ENCODE assay signal across 19 mouse cellular contexts in the genomic region with DNA sequence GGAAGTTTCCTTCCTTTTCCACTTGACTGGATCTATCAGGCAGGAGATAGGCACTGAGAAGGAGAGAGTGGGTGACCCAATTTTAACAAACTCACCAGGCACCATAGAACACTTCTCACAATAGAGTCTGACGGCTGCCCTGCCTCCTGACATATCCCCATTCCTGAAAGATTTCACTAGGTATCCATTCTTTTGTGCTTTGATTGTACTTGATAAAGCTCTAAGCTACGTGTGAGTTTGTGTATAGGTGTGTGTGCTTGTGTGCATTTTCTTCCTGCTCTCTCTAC.
"Had no signal": no experiment of that assay in that cellular context is flagged by ENCODE, and none has a peak within 500 bp of the region (broad histone marks: within the 10 kb centered on the region; RNA-seq: fewer than 3 reads in every experiment).

No protein-coding gene starts in this region.

- H3K4me1 ChIP-seq: limb, embryonic 13.5 days; liver, embryonic 12.5 days; liver, embryonic 15.5 days; lung, embryonic 15.5 days; megakaryocyte, embryonic 14.5 days had no signal

- DNase-seq: kidney, adult 9 months; kidney, postnatal 14 days; kidney, postnatal 4 days; liver; lung, adult 18-20 months; lung, postnatal 10 days; lung, postnatal 36 days; right cerebral cortex, postnatal 4 days; thymus, adult 2 months; thymus, postnatal 14 days; thymus, postnatal 4 days had no signal

- H3K4me2 ChIP-seq: limb, embryonic 13.5 days; liver, embryonic 12.5 days; liver, embryonic 15.5 days; lung, embryonic 15.5 days; midbrain, embryonic 11.5 days had no signal

- H3K27me3 ChIP-seq: limb, embryonic 13.5 days; liver, embryonic 12.5 days; liver, embryonic 15.5 days; lung, embryonic 15.5 days; megakaryocyte, embryonic 14.5 days had no signal

- H3K9ac ChIP-seq: limb, embryonic 13.5 days; liver, embryonic 12.5 days; liver, embryonic 15.5 days; lung, embryonic 15.5 days had no signal

- H3K4me3 ChIP-seq: limb, embryonic 10.5 days; limb, embryonic 13.5 days; liver, embryonic 12.5 days; liver, embryonic 15.5 days; lung, embryonic 15.5 days; megakaryocyte, embryonic 14.5 days had no signal

- H3K36me3 ChIP-seq: limb, embryonic 10.5 days; limb, embryonic 13.5 days; liver, embryonic 12.5 days; liver, embryonic 15.5 days; lung, embryonic 15.5 days had no signal

- H3K9me3 ChIP-seq: limb, embryonic 10.5 days; limb, embryonic 13.5 days; liver, embryonic 12.5 days; liver, embryonic 15.5 days; lung, embryonic 15.5 days; megakaryocyte, embryonic 14.5 days had no signal

- ATAC-seq: liver, embryonic 12.5 days had no signal

- H3K27ac ChIP-seq: limb, embryonic 10.5 days; limb, embryonic 13.5 days; liver, embryonic 12.5 days; liver, embryonic 15.5 days; lung, embryonic 15.5 days; stomach, postnatal 0 days had no signal
